Mouse (Mus musculus) erythroid progenitor cell, adult 5-6 weeks (primary cell): ENCODE measurements around the gene Vsir. TPM values are rescaled to one million over a fixed set of nuclear protein-coding genes. Genes with fewer than 3 reads are reported as not detected.

Experiments
- ATAC-seq: replicated peaks from 2 replicates; pipeline ENCODE4 v1.8.0; 2016; ENCODE audit warnings: moderate number of reproducible peaks, mild to moderate bottlenecking, moderate TSS enrichment, inconsistent platforms; ENCODE audit not compliant: poor library complexity, low FRiP score, severe bottlenecking
- total RNA-seq, 2 experiments: library from RNA; stranded (forward) in 1 of 2; stranded (reverse) in 1 of 2; fragments of 150-400 nt in 1 of 2; fragments of 186-747, 209-891 nt in 1 of 2; gene quantifications; 2 replicates each; pipeline versions ENCODE4 v1.2.3 to v1.2.4; 2015 to 2017; ENCODE audit warnings: low replicate concordance in 2 of 2

Vsir gene
- total RNA-seq, 2 experiments from 2014 or later = 114 to 147 TPM

- ATAC-seq = 0 out of 2 replicates have a peak, but pooled peaks have one; percentile 27
These were observed 73.0 kb downstream of the Vsir start for GRCm38 (mm10) chr10:60419624-60420023.

Other genes starting within 250 kb of the Vsir start
- gene Spock2, start 240.6 kb upstream of the Vsir start, total RNA-seq (2015; ENCODE audit: low replicate concordance) = not detected in 2 replicates
- gene Spock2, start 240.6 kb upstream of the Vsir start, total RNA-seq (2017; ENCODE audit: low replicate concordance) = not detected in 2 replicates
- 6.7 and 8.6 TPM in 2 replicates for gene Chst3, start 127.6 kb upstream of the Vsir start, total RNA-seq (2015; ENCODE audit: low replicate concordance)
- 2.6 and 3.9 TPM in 2 replicates for gene Chst3, start 127.6 kb upstream of the Vsir start, total RNA-seq (2017; ENCODE audit: low replicate concordance)
- 293 and 311 TPM in 2 replicates for gene Psap, start 69.2 kb upstream of the Vsir start, total RNA-seq (2015; ENCODE audit: low replicate concordance)
- 222 and 228 TPM in 2 replicates for gene Psap, start 69.2 kb upstream of the Vsir start, total RNA-seq (2017; ENCODE audit: low replicate concordance)
- not detected in 2 replicates for gene Gm17455, start 52.9 kb downstream of the Vsir start, total RNA-seq (2015; ENCODE audit: low replicate concordance)
- gene Gm17455, start 52.9 kb downstream of the Vsir start, total RNA-seq (2017; ENCODE audit: low replicate concordance) = not detected in 2 replicates